Mouse (Mus musculus) lung, adult 2 months (tissue): ENCODE measurements around the gene Denr.

ENCODE experiments used
- CTCF ChIP-seq: fragments of 200-500 bp; IDR thresholded peaks from 2 replicates; pipeline ENCODE4 v1.5.1; 2011; ENCODE audit warnings: mild to moderate bottlenecking, low read length, control low read depth; ENCODE audit not compliant: insufficient read depth
- POLR2A ChIP-seq: fragments of 200-500 bp; IDR thresholded peaks from 2 replicates; pipeline ENCODE4 v1.6.1; 2011; ENCODE audit warnings: low read depth, mild to moderate bottlenecking, control low read depth, low read length, borderline replicate concordance; ENCODE audit errors: extremely low read depth

- no peak for TF ChIP-seq CTCF
- no peak for TF ChIP-seq POLR2A
These were observed 70.3 kb downstream of the Denr start for GRCm38 (mm10) chr5:123977231-123977630.
